Mouse (Mus musculus): Measurements from ENCODE around the gene Rad17.

Gene Rad17

GRCm38 (mm10) chr13:100616181-100617087, 34.4 kb downstream of the Rad17 start, which contains the start of gene Marveld2:
TSS of gene Marveld2 (minus strand) at chr13:100616971.
- DNase-seq (ENCODE audit: extremely low read depth, low read depth) = no peak

DNA sequence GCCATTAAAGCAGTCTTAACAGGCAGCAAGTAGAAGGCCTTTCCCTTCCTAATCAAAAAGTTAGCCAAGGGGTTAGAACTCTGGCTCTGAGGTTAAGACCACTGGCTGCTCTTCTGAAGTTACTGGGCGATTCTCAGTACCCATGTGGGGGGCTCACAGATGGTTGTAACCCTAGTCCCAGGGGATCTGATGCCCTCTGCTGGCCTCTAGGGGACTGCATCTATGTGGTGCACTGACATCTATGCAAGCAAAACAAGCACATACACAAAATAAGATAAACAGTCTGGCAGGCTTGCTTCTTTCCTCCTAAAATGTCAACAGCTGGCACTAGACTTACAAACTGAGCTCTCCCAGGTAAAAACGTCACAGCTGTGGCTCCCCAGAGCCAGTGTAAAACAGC, 37.9 kb downstream of the Rad17 start:
- peak; percentile 16 for DNase-seq (ENCODE audit: extremely low read depth, low read depth)

DNA sequence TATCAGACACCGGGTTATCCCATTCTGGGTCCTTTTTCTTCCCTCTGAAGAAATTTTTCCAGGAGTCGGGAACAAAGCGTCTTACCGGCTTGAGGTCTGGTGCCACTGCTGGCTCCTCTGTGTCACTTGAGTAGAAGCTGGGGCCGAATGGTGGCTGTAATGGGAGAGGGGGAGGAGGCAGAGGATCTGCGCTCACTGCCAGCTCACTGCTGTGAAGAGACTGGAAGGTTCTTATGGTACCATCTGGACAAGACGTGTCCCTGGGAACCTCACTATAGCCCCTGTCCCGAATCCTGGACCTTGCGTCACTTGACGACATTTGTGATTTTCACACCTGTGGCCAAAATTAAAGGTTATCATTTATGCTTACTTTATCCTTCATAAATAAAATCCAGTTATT, 38.6 kb downstream of the Rad17 start:
- DNase-seq (ENCODE audit: extremely low read depth, low read depth) = no peak

GRCm38 (mm10) chr13:100611266-100611665, 39.6 kb downstream of the Rad17 start:
- DNase-seq (ENCODE audit: extremely low read depth, low read depth) = no peak

DNA sequence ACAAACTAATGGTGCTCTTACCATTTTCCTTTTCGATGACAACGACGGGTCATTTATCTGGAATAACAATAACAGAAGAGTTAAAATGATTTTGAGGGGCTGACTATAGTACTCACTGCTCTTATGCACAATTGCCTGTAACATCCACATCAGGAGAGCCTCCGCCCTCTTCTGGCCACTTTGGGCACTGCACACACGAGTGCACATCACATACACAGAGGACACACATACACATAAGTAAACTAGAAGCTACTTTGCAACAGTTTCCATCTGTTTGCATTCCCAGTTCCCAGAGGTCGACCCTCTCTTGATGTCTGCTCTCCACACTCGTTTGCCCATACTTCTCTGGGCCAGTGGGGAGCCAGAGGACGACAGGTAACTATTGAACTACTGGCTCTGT, 43.1 kb downstream of the Rad17 start:
- DNase-seq (ENCODE audit: extremely low read depth, low read depth) = peak; percentile 2

DNA sequence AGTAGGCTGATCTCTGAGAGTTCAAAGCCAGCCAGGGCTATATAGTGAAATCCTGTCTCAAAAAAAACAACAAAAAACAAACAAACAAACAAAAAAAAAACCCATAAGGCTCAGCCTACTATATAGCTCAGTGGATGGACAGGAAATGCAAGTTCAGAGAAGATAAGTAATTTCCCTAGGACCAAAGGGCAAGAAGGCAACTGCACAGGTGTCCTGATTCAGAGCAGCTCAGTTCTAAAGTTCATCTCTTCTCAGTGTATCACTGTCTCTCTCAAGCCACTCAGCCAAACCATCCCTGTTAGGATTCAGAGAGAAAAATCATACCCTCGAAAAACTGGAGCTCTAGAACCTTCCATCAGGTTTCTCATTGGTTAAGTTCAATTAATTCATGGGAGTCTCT, 45.0 kb downstream of the Rad17 start:
- no peak for DNase-seq (ENCODE audit: extremely low read depth, low read depth)

DNA sequence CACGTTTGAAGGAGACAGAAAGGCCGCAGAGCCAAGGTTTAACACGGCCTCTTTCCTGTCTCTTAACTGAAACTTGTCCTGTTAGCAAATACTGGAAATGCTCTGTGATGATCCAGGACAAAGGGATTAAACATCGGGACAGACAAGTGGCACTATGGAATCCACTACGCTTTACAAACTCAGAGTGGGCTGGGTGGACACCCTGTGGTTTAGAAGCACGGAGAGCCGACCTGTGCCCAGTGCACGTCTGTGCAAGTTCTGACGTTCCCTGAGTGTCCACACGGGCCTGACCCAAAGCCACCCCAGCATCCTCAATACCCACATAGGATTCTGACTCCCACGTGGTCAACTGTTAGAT, 47.1 kb downstream of the Rad17 start:
- DNase-seq (ENCODE audit: extremely low read depth, low read depth) = no peak

DNA sequence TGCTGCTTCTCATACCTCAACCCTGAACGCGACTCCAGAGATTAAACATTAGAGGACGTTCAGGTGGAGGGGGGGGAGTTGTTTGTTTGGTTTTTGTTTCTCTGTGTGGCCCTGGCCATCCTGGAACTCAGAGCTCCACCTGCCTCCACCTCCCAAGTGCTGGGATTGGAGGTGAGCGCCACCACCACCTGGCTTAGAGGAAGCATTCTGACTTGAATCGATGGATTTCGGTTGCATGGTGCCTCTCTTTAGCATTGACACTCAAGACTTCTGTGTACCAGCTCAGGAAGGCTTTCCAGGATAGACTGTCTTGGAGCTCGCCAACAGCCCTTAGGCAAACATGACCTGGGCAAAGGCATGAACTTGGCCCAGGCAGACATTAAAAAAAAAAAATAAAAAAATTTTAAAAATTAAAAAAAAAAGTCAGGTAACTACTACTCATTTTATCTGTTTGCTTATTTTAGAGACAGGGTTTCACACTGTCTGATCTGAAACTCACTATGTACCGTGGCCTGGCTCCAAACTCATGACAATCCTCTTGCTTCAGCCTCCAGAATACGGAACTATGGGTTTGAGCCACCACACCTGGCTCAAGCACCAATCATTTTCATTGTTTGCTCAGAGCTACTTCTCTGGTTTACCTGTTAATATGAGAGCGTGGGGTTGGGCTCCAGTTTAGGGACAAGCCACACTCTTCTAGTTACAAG, 47.7 kb downstream of the Rad17 start:
- DNase-seq (ENCODE audit: extremely low read depth, low read depth) = no peak

DNA sequence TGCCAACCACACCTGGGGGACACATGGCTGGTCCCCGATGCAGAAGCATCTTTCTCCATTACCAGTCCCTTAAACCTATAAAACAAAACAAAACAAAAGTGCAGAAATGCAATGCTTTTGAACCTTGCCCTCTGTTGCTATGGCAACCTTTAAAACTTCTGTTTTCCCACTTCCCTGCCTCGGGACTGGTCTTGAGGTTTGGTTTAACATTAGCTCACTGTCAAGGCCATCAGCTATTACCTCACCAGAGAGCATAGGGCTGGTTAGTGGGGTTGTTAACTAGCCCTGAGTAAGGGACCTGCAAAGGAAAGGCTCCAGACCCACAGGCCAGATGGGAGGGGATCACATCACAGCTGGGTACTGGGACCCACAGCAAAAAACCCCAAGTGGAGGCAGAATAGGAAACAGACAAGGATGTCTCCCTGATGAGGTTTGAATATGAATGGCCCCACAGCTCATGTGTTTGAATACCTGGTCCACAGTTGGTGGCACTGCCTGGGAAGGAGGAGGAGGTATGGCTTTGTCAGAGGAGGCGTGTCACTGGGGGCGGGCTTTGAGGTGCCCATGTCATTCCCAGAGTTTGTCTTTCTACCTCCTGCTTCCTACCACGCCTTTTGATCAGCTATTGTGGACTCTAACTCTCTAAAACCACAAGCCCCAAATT, 48.5 kb downstream of the Rad17 start:
- no peak for DNase-seq (ENCODE audit: extremely low read depth, low read depth)

DNA sequence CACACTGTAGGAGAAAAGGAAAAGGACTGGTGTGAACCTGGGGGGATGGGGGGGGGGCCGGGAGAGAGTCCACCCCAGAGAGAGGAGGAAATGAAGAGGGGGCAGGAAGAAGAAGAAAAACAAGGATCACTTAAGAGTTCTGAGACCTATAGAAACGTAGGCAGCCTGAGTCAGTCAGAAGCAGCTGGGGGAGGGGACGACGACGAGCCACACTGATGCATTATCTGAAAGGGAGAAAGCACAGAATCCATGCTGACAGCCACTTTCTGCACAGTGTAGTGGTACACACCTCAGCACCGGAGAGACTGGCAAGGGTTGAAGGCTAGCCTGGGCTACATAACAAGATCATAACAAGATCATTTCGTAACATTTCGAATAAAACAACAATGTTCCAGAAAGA, 49.8 kb downstream of the Rad17 start:
- DNase-seq (ENCODE audit: extremely low read depth, low read depth) = no peak

- DNase-seq (ENCODE audit: extremely low read depth, low read depth) = no peak
Observed at GRCm38 (mm10) chr13:100600317-100600716, 50.5 kb downstream of the Rad17 start.

DNA sequence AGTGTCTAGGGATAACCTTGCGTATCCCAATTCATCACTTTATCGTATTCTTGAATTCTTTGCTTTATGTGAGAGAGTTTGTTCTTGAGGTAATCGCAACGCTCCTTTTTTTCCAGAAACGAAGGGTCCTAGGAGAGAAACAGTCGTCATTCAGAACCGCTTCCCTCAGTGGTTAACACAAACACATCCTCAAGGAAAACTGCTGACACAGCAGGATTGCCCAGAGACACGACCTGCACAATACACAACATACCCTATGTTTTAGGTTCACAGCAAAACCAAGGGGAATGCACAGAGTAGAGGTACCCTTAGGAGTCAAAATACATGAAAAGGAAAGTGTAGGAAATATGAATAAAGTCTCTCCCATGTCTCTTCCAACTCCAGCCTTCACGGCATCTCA, 53.6 kb downstream of the Rad17 start:
- no peak for DNase-seq (ENCODE audit: extremely low read depth, low read depth)

DNA sequence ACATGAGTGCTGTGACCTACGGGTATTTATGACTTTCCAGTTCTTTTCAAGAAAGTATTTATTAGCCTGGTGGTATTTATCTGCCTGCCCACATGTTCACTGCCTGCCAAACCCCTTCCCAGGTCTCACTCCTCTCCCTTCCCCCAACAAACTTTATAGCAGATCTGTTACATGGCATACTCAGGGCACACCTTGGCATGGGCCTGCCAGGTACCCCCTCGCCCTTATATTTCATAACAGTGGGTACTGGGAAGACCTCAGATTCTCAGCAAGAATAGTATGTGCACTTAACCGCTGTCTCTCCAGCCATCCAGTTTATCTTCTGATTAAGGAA, 55.3 kb downstream of the Rad17 start:
- no peak for DNase-seq (ENCODE audit: extremely low read depth, low read depth)

DNA sequence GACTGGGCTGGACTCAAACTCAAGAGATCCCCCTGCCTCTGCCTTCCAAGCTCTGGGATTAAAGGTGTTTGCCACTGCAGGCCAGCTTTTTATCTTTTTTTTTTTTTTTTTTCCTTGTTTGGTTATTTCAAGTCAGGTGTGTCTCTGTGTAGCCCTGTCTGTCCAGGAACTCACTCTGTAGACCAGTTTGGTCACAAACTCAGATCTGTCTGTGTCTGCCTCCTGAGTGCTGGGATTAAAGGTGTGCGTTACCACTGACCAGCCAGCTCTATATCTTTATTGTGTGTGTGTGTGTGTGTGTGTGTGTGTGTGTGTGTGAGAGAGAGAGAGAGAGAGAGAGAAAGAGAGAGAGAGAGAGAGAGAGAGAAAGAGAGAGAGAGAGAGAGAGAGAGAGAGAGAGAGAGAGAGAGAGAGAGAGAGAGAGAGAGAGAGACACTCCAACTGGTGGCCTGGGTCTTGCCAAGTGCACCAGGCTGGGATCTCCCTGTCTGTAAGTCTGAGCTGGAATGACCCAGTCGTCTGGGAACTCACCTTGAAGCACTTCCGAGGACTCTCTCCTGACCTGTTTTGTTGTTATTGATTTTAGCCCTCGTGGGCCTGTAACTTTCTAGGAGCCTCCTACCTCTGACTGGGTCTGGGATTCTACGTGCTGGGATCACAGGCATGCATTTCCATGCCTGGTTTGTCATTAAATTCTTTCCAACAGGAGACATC, 55.9 kb downstream of the Rad17 start:
- no peak for DNase-seq (ENCODE audit: extremely low read depth, low read depth)

DNA sequence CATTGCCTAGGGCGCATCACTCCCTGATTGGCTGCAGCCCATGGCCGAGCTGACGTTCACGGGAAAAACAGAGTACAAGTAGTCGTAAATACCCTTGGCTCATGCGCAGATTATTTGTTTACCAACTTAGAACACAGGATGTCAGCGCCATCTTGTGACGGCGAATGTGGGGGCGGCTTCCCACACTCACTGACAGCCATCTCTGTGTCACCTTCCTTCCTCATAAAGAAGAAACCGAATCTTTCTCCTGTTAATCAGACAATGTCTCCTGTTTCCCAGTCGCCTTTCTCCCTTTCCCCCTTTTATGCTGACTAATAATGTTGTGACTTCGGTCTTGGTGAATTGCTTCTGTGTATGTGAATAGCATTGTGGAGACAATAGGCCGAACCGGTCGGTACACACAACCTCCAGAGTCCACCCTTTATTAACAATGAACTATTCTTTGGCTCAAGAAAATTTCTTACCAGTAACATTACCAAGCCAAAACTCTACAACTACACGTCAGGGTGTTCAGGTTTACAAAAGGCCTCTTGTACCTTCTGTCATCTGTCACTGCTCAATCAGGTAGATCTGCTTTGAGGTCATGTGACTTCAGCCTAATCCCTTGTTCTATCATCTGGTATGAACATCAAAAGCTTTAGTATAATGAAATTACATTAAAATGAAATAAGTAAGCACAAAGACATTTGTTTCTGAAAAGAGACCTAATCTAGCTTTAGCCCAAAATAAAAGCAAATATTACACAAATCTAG, 56.6 kb downstream of the Rad17 start:
- no peak for DNase-seq (ENCODE audit: extremely low read depth, low read depth)

GRCm38 (mm10) chr13:100588646-100589045, 62.2 kb downstream of the Rad17 start:
- no peak for DNase-seq (ENCODE audit: extremely low read depth, low read depth)

DNA sequence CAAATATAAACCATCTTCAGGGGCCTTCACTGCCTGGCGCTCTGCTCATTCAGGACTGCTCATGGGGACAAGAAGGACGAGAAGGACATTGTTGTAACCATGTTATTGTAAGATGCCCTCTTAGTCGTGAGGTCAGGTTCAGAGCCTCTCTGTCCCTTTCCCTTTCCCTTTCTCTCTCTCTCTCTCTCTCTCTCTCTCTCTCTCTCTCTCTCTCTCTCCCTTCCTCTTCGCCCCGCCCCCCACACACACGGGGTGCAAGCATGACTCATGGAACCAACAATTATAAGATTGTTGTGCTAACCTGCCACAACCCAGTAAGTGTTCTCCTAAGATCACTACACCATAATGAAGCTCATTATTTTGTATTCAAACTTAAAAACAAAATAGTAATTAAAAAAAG, 68.7 kb downstream of the Rad17 start:
- no peak for DNase-seq (ENCODE audit: extremely low read depth, low read depth)

GRCm38 (mm10) chr13:100581701-100582100, 69.2 kb downstream of the Rad17 start:
- DNase-seq (ENCODE audit: extremely low read depth, low read depth) = no peak

DNA sequence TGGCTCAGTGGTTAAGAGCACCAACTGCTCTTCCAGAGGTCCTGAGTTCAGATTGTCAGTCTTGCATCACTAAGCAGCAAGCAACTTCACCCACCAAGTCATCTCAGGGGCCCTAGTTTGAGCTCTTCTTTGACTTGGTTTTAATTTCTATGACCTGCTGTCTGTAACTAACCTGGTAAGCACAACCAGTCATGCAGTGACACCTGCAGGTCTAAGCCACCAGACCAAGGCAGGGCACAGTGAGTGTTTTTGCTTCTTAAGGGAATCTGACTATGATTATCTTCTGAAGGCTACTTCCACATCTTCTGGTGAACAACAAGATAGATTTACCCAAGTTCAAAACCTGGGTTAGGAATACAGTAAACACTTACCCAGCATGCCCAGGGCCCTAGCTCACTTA, 70.9 kb downstream of the Rad17 start:
- DNase-seq (ENCODE audit: extremely low read depth, low read depth) = no peak

GRCm38 (mm10) chr13:100579220-100579619, 71.6 kb downstream of the Rad17 start:
- DNase-seq (ENCODE audit: extremely low read depth, low read depth) = no peak

GRCm38 (mm10) chr13:100575950-100576349, 74.9 kb downstream of the Rad17 start:
- DNase-seq (ENCODE audit: extremely low read depth, low read depth) = no peak

Measured in MEL-GATA-1-ER (cell line).